Comparison of ENCODE assay signal across 16 mouse cellular contexts in genomic region chr1:55179917-55180566, GRCm38 (mm10). TPM values are rescaled to one million over a fixed set of nuclear protein-coding genes. Genes with fewer than 3 reads are reported as not detected.
DNase-seq lines count a peak whose midpoint lies in the region; ATAC-seq and TF ChIP-seq lines count a peak whose summit lies in the region.
"Had no signal": no experiment of that assay in that cellular context is flagged by ENCODE, and none has a peak within 500 bp of the region (broad histone marks: within the 10 kb centered on the region; RNA-seq: fewer than 3 reads in every experiment).

No protein-coding gene starts in this region.

- no peak overlapping the region for H3K4me2 ChIP-seq in kidney, postnatal 0 days (ENCODE audit: low read length)
- H3K4me2 ChIP-seq in kidney, embryonic 15.5 days = no peak overlapping the region
- H3K4me2 ChIP-seq in midbrain, postnatal 0 days (ENCODE audit: low read depth, low read length, poor library complexity, severe bottlenecking) = no peak overlapping the region
- no peak overlapping the region for H3K4me2 ChIP-seq in midbrain, embryonic 14.5 days (ENCODE audit: low read length)
- H3K4me2 ChIP-seq in stomach, postnatal 0 days (replicated peaks; ENCODE audit: low read depth) = no peak overlapping the region
- H3K4me2 ChIP-seq: hindbrain, embryonic 15.5 days; limb, embryonic 15.5 days; midbrain, embryonic 13.5 days had no signal

- H3K9ac ChIP-seq in kidney, postnatal 0 days (ENCODE audit: low read depth, low read length) = no peak overlapping the region
- H3K9ac ChIP-seq in kidney, embryonic 15.5 days = no peak overlapping the region
- no peak overlapping the region for H3K9ac ChIP-seq in midbrain, postnatal 0 days (replicated peaks; ENCODE audit: low read length, poor library complexity, severe bottlenecking)
- H3K9ac ChIP-seq in midbrain, embryonic 14.5 days (replicated peaks; ENCODE audit: low read length) = no peak overlapping the region
- no peak overlapping the region for H3K9ac ChIP-seq in stomach, postnatal 0 days (ENCODE audit: low read length)
- H3K9ac ChIP-seq: hindbrain, embryonic 15.5 days; limb, embryonic 15.5 days; midbrain, embryonic 13.5 days had no signal

- H3K4me3 ChIP-seq in kidney, postnatal 0 days (replicated peaks; ENCODE audit: low read depth, low read length) = no peak overlapping the region
- no peak overlapping the region for H3K4me3 ChIP-seq in kidney, embryonic 15.5 days (replicated peaks)
- H3K4me3 ChIP-seq in midbrain, postnatal 0 days (ENCODE audit: low read depth, low read length) = no peak overlapping the region
- no peak overlapping the region for H3K4me3 ChIP-seq in midbrain, embryonic 14.5 days (replicated peaks; ENCODE audit: low read depth, low read length)
- H3K4me3 ChIP-seq in bone marrow macrophage, adult 2 months (ENCODE audit: insufficient read depth, low read length) = no peak overlapping the region
- no peak overlapping the region for H3K4me3 ChIP-seq in stomach, postnatal 0 days (ENCODE audit: low read depth, low read length)
- H3K4me3 ChIP-seq: hindbrain, embryonic 15.5 days; limb, embryonic 15.5 days; midbrain, embryonic 13.5 days had no signal

- no peak for DNase-seq in kidney, postnatal 0 days (ENCODE audit: low spot score)
- DNase-seq in midbrain, postnatal 0 days (ENCODE audit: low spot score) = no peak
- no peak for DNase-seq in midbrain, embryonic 14.5 days
- DNase-seq in stomach, postnatal 0 days (ENCODE audit: low spot score) = no peak
- no peak for DNase-seq in thymus, postnatal 0 days (ENCODE audit: low spot score)
- DNase-seq: adrenal gland, adult 8-10 months; cerebellum, adult 9-11 months; embryo, embryonic 11 days; heart, postnatal 14 days had no signal

- no peak overlapping the region for H3K27ac ChIP-seq in kidney, postnatal 0 days
- H3K27ac ChIP-seq in kidney, embryonic 15.5 days = no peak overlapping the region
- no peak overlapping the region for H3K27ac ChIP-seq in midbrain, postnatal 0 days (ENCODE audit: low read depth, low read length)
- no peak overlapping the region for H3K27ac ChIP-seq in midbrain, embryonic 14.5 days (replicated peaks; ENCODE audit: low read depth, low read length)
- no peak overlapping the region for H3K27ac ChIP-seq in bone marrow macrophage, adult 2 months (ENCODE audit: insufficient read depth, low read depth, low read length)
- no peak overlapping the region for H3K27ac ChIP-seq in stomach, postnatal 0 days (replicated peaks)
- H3K27ac ChIP-seq: hindbrain, embryonic 15.5 days; limb, embryonic 15.5 days; macrophage; midbrain, embryonic 13.5 days had no signal

- H3K27me3 ChIP-seq in kidney, postnatal 0 days (ENCODE audit: insufficient read depth, low read length) = no peaks in the 10 kb centered on the region
- H3K27me3 ChIP-seq in kidney, embryonic 15.5 days = no peaks in the 10 kb centered on the region
- H3K27me3 ChIP-seq in midbrain, postnatal 0 days (ENCODE audit: insufficient read depth, low read length) = no peaks in the 10 kb centered on the region
- H3K27me3 ChIP-seq in midbrain, embryonic 14.5 days (ENCODE audit: control insufficient read depth, insufficient read depth, low read length) = no peaks in the 10 kb centered on the region
- H3K27me3 ChIP-seq in stomach, postnatal 0 days (ENCODE audit: control insufficient read depth, insufficient read depth, low read length) = no peaks in the 10 kb centered on the region
- H3K27me3 ChIP-seq: hindbrain, embryonic 15.5 days; limb, embryonic 15.5 days; midbrain, embryonic 13.5 days had no signal

- H3K4me1 ChIP-seq in kidney, postnatal 0 days (replicated peaks; ENCODE audit: insufficient read depth, low read length) = no peaks in the 10 kb centered on the region
- H3K4me1 ChIP-seq in kidney, embryonic 15.5 days = no peaks in the 10 kb centered on the region
- H3K4me1 ChIP-seq in midbrain, postnatal 0 days (ENCODE audit: insufficient read depth, low read length) = no peaks in the 10 kb centered on the region
- no peaks in the 10 kb centered on the region for H3K4me1 ChIP-seq in midbrain, embryonic 14.5 days (ENCODE audit: control insufficient read depth, insufficient read depth, low read length)
- H3K4me1 ChIP-seq in bone marrow macrophage, adult 2 months (ENCODE audit: control insufficient read depth, insufficient read depth, low read length) = no peaks in the 10 kb centered on the region
- no peaks in the 10 kb centered on the region for H3K4me1 ChIP-seq in stomach, postnatal 0 days (replicated peaks; ENCODE audit: control insufficient read depth, insufficient read depth)
- H3K4me1 ChIP-seq: hindbrain, embryonic 15.5 days; limb, embryonic 15.5 days; midbrain, embryonic 13.5 days had no signal

- H3K36me3 ChIP-seq in kidney, postnatal 0 days (ENCODE audit: insufficient read depth, low read length) = no peaks in the 10 kb centered on the region
- peaks cover 24% of the 10 kb centered on the region for H3K36me3 ChIP-seq in kidney, embryonic 15.5 days
- H3K36me3 ChIP-seq in midbrain, postnatal 0 days (ENCODE audit: insufficient read depth, low read length) = no peaks in the 10 kb centered on the region
- H3K36me3 ChIP-seq in midbrain, embryonic 14.5 days (ENCODE audit: control insufficient read depth, insufficient read depth, low read length) = no peaks in the 10 kb centered on the region
- H3K36me3 ChIP-seq in stomach, postnatal 0 days (ENCODE audit: control insufficient read depth, insufficient read depth, low read length) = no peaks in the 10 kb centered on the region
- H3K36me3 ChIP-seq: hindbrain, embryonic 15.5 days had no signal

- no peak for TF ChIP-seq POLR2A in bone marrow macrophage, adult 2 months (IDR thresholded peaks at IDR 0.05; ENCODE audit: borderline replicate concordance, low read depth, low read length)

- ATAC-seq in kidney, postnatal 0 days (replicated peaks; ENCODE audit: low FRiP score, low read depth) = no peak
- no peak for ATAC-seq in kidney, embryonic 15.5 days (replicated peaks; ENCODE audit: low FRiP score)
- ATAC-seq in midbrain, postnatal 0 days (ENCODE audit: low FRiP score) = no peak
- ATAC-seq in midbrain, embryonic 14.5 days (ENCODE audit: low FRiP score, low TSS enrichment) = no peak
- no peak for ATAC-seq in stomach, postnatal 0 days (ENCODE audit: low FRiP score, low TSS enrichment)
- ATAC-seq: forebrain, embryonic 14.5 days; midbrain, embryonic 13.5 days had no signal

- TF ChIP-seq CTCF in kidney, postnatal 0 days (IDR thresholded peaks at IDR 0.05; ENCODE audit: low read depth) = 0 out of 2 replicates have a peak, but pooled peaks have one; percentile 14
- peak; percentile 35 for TF ChIP-seq CTCF in midbrain, postnatal 0 days (IDR thresholded peaks at IDR 0.05)
- 0 out of 2 replicates have a peak, but pooled peaks have one; percentile 30 for TF ChIP-seq CTCF in bone marrow macrophage, adult 2 months (IDR thresholded peaks at IDR 0.05; ENCODE audit: low read depth, low read length)
- 0 out of 2 replicates have a peak, but pooled peaks have one; percentile 31 for TF ChIP-seq CTCF in stomach, postnatal 0 days (IDR thresholded peaks at IDR 0.05; ENCODE audit: low read depth)

- no peak for TF ChIP-seq EP300 in stomach, postnatal 0 days (optimal IDR thresholded peaks at IDR 0.05)

- 89% methylated on average over 5 of the region's 5 CpGs for WGBS in kidney, postnatal 0 days
- WGBS in kidney, embryonic 15.5 days = 86% methylated on average over 5 of the region's 5 CpGs
- 84% methylated on average over 5 of the region's 5 CpGs for WGBS in midbrain, postnatal 0 days
- 85% methylated on average over 5 of the region's 5 CpGs for WGBS in midbrain, embryonic 14.5 days
- 84% methylated on average over 5 of the region's 5 CpGs for WGBS in stomach, postnatal 0 days

- H3K9me3 ChIP-seq in kidney, postnatal 0 days (replicated peaks; ENCODE audit: low read length) = no peaks in the 10 kb centered on the region
- H3K9me3 ChIP-seq in kidney, embryonic 15.5 days (replicated peaks) = no peaks in the 10 kb centered on the region
- H3K9me3 ChIP-seq in midbrain, postnatal 0 days (ENCODE audit: low read length) = no peaks in the 10 kb centered on the region
- H3K9me3 ChIP-seq in midbrain, embryonic 14.5 days (ENCODE audit: control insufficient read depth, low read length) = no peaks in the 10 kb centered on the region
- H3K9me3 ChIP-seq in stomach, postnatal 0 days (ENCODE audit: control insufficient read depth, low read length) = no peaks in the 10 kb centered on the region
- H3K9me3 ChIP-seq: hindbrain, embryonic 15.5 days; limb, embryonic 15.5 days had no signal

RNA-seq across cellular contexts. Expression of gene Rftn2, which starts 46.5 kb away (rescaled TPM):
- 7.0 TPM in 2 replicates for polyA plus RNA-seq in kidney, postnatal 0 days (2015; fragmentation: Nextera tagmentation; extraction: Ambion mirVana)
- polyA plus RNA-seq in kidney, embryonic 15.5 days (2015; fragmentation: Nextera tagmentation; extraction: Ambion mirVana) = 7.6 and 8.4 TPM in 2 replicates
- total RNA-seq in midbrain, postnatal 0 days (2014; rRNA removed) = 10.4 and 10.9 TPM in 2 replicates
- polyA plus RNA-seq in midbrain, postnatal 0 days (2015; fragmentation: Nextera tagmentation; extraction: Ambion mirVana) = 11.4 and 12.0 TPM in 2 replicates
- polyA plus RNA-seq in midbrain, embryonic 14.5 days (2014; fragmentation: Nextera tagmentation; extraction: Ambion mirVana) = 8.7 and 9.5 TPM in 2 replicates
- 2.1 and 2.8 TPM in 2 replicates for polyA plus RNA-seq in bone marrow macrophage, adult 2 months (2012; ENCODE audit: insufficient read depth, insufficient read length, missing spikeins)
- 3.0 TPM in 2 replicates for polyA plus RNA-seq in stomach, postnatal 0 days (2015; fragmentation: Nextera tagmentation; extraction: Ambion mirVana)
- polyA plus RNA-seq in thymus, postnatal 0 days (2015; fragmentation: Nextera tagmentation; extraction: Ambion mirVana) = 0.80 and 1.1 TPM in 2 replicates

RNA-seq across cellular contexts. Expression of gene Mob4, which starts 49.0 kb away (rescaled TPM):
- polyA plus RNA-seq in kidney, postnatal 0 days (2015; fragmentation: Nextera tagmentation; extraction: Ambion mirVana) = 122 TPM in 2 replicates
- 143 and 146 TPM in 2 replicates for polyA plus RNA-seq in kidney, embryonic 15.5 days (2015; fragmentation: Nextera tagmentation; extraction: Ambion mirVana)
- total RNA-seq in midbrain, postnatal 0 days (2014; rRNA removed) = 80.9 and 83.8 TPM in 2 replicates
- polyA plus RNA-seq in midbrain, postnatal 0 days (2015; fragmentation: Nextera tagmentation; extraction: Ambion mirVana) = 126 and 143 TPM in 2 replicates
- 183 and 196 TPM in 2 replicates for polyA plus RNA-seq in midbrain, embryonic 14.5 days (2014; fragmentation: Nextera tagmentation; extraction: Ambion mirVana)
- polyA plus RNA-seq in bone marrow macrophage, adult 2 months (2012; ENCODE audit: insufficient read depth, insufficient read length, missing spikeins) = 45.4 and 48.6 TPM in 2 replicates
- 128 and 139 TPM in 2 replicates for polyA plus RNA-seq in stomach, postnatal 0 days (2015; fragmentation: Nextera tagmentation; extraction: Ambion mirVana)
- polyA plus RNA-seq in thymus, postnatal 0 days (2015; fragmentation: Nextera tagmentation; extraction: Ambion mirVana) = 127 and 149 TPM in 2 replicates

RNA-seq across cellular contexts. Expression of gene Mars2, which starts 56.9 kb away (rescaled TPM):
- 1.8 and 2.0 TPM in 2 replicates for polyA plus RNA-seq in kidney, postnatal 0 days (2015; fragmentation: Nextera tagmentation; extraction: Ambion mirVana)
- polyA plus RNA-seq in kidney, embryonic 15.5 days (2015; fragmentation: Nextera tagmentation; extraction: Ambion mirVana) = 2.4 and 2.5 TPM in 2 replicates
- total RNA-seq in midbrain, postnatal 0 days (2014; rRNA removed) = 11.6 and 14.4 TPM in 2 replicates
- polyA plus RNA-seq in midbrain, postnatal 0 days (2015; fragmentation: Nextera tagmentation; extraction: Ambion mirVana) = 2.4 and 2.5 TPM in 2 replicates
- 4.1 and 4.4 TPM in 2 replicates for polyA plus RNA-seq in midbrain, embryonic 14.5 days (2014; fragmentation: Nextera tagmentation; extraction: Ambion mirVana)
- 1.3 and 1.5 TPM in 2 replicates for polyA plus RNA-seq in bone marrow macrophage, adult 2 months (2012; ENCODE audit: insufficient read depth, insufficient read length, missing spikeins)
- 1.7 and 2.0 TPM in 2 replicates for polyA plus RNA-seq in stomach, postnatal 0 days (2015; fragmentation: Nextera tagmentation; extraction: Ambion mirVana)
- 3.5 and 3.8 TPM in 2 replicates for polyA plus RNA-seq in thymus, postnatal 0 days (2015; fragmentation: Nextera tagmentation; extraction: Ambion mirVana)
